Mouse (Mus musculus): ENCODE data around the gene Fam69a.
"Not testable (repeated sequence)": the region's sequence is repeated elsewhere in the genome, so short reads cannot be mapped to it uniquely, and the experiment has no call there.

Fam69a gene

GRCm38 (mm10) chr5:107986967-107987834, at the start of gene Fam69a:
Gene Fam69a, minus strand, starts transcription at chr5:107987085.
- DNase-seq (ENCODE audit: low spot score): peak; percentile 84

- DNase-seq (ENCODE audit: low spot score): no peak
These were observed 48.6 kb upstream of the Fam69a start for GRCm38 (mm10) chr5:108035523-108035922.

- DNase-seq (ENCODE audit: low spot score): peak; percentile 31
These were observed 47.3 kb upstream of the Fam69a start for GRCm38 (mm10) chr5:108034194-108034593.

- DNase-seq (ENCODE audit: low spot score): no peak
These were observed 44.4 kb upstream of the Fam69a start for GRCm38 (mm10) chr5:108031267-108031666.

- DNase-seq (ENCODE audit: low spot score): peak; percentile 16
These were observed 43.1 kb upstream of the Fam69a start for GRCm38 (mm10) chr5:108029968-108030367.

GRCm38 (mm10) chr5:108028797-108029536, 42.1 kb upstream of the Fam69a start:
- not testable (repeated sequence) for DNase-seq (ENCODE audit: low spot score)

- DNase-seq (ENCODE audit: low spot score): no peak
These were observed 41.3 kb upstream of the Fam69a start for GRCm38 (mm10) chr5:108028230-108028629.

GRCm38 (mm10) chr5:108021346-108021745, 34.5 kb upstream of the Fam69a start:
- no peak for DNase-seq (ENCODE audit: low spot score)

GRCm38 (mm10) chr5:108019367-108019766, 32.5 kb upstream of the Fam69a start:
- no peak for DNase-seq (ENCODE audit: low spot score)

GRCm38 (mm10) chr5:108017232-108017631, 30.3 kb upstream of the Fam69a start:
- DNase-seq (ENCODE audit: low spot score): no peak

- no peak for DNase-seq (ENCODE audit: low spot score)
These were observed 28.5 kb upstream of the Fam69a start for GRCm38 (mm10) chr5:108015422-108015821.

GRCm38 (mm10) chr5:108014173-108014572, 27.3 kb upstream of the Fam69a start:
- DNase-seq (ENCODE audit: low spot score): no peak

GRCm38 (mm10) chr5:108009721-108010120, 22.8 kb upstream of the Fam69a start:
- DNase-seq (ENCODE audit: low spot score): no peak

GRCm38 (mm10) chr5:108005134-108005533, 18.2 kb upstream of the Fam69a start:
- peak; percentile 59 for DNase-seq (ENCODE audit: low spot score)

- no peak for DNase-seq (ENCODE audit: low spot score)
These were observed 15.8 kb upstream of the Fam69a start for GRCm38 (mm10) chr5:108002734-108003133.

- DNase-seq (ENCODE audit: low spot score): peak; percentile 68
These were observed 14.1 kb upstream of the Fam69a start for GRCm38 (mm10) chr5:108000776-108001548.

- no peak for DNase-seq (ENCODE audit: low spot score)
These were observed 10.8 kb upstream of the Fam69a start for GRCm38 (mm10) chr5:107997717-107998116.

GRCm38 (mm10) chr5:107995936-107996335, 9.1 kb upstream of the Fam69a start:
- DNase-seq (ENCODE audit: low spot score): no peak

- peak; percentile 64 for DNase-seq (ENCODE audit: low spot score)
These were observed 958 bp upstream of the Fam69a start for GRCm38 (mm10) chr5:107987835-107988251.

- DNase-seq (ENCODE audit: low spot score): peak; percentile 88
These were observed 474 bp downstream of the Fam69a start for GRCm38 (mm10) chr5:107986255-107986966.

- DNase-seq (ENCODE audit: low spot score): no peak
These were observed 2.9 kb downstream of the Fam69a start for GRCm38 (mm10) chr5:107983946-107984345.

GRCm38 (mm10) chr5:107982016-107982415, 4.9 kb downstream of the Fam69a start:
- DNase-seq (ENCODE audit: low spot score): no peak
